Mouse (Mus musculus): ENCODE measurements around the gene Abhd15.

GRCm38 (mm10) chr11:77493512-77494343 is 21.2 kb upstream of the Abhd15 start, which contains the start of gene Git1:
- TF ChIP-seq CTCF (IDR thresholded peaks at IDR 0.05; ENCODE audit: borderline replicate concordance, extremely low read depth, insufficient read depth, insufficient read length) (no peak), POLR2A (IDR thresholded peaks at IDR 0.05; ENCODE audit: borderline replicate concordance, extremely low read depth, insufficient read depth, insufficient read length, poor library complexity, severe bottlenecking) (no peak)
